Mouse (Mus musculus) midbrain, embryonic 15.5 days (tissue): ENCODE results near the gene Nfix. TPM values are rescaled to one million over a fixed set of nuclear protein-coding genes. Genes with fewer than 3 reads are reported as not detected.

Experiments
- ATAC-seq: fragments of 200-750 bp; cut with Nextera tagmentation; replicated peaks from 2 replicates; pipeline ENCODE4 v1.8.0; 2017; ENCODE audit warnings: moderate TSS enrichment
- H3K27ac ChIP-seq: fragments of 300-500 bp; sonication (generic); 2 replicates; pipeline ENCODE4 v1.5.1; 2015; ENCODE audit warnings: mild to moderate bottlenecking, inconsistent platforms
- H3K27me3 ChIP-seq: fragments of 300-500 bp; sonication (generic); replicated peaks from 2 replicates; pipeline ENCODE4 v1.6.1; 2015; ENCODE audit warnings: inconsistent platforms
- H3K36me3 ChIP-seq: fragments of 300-500 bp; sonication (generic); replicated peaks from 2 replicates; pipeline ENCODE4 v1.6.1; 2015; ENCODE audit warnings: inconsistent platforms
- H3K4me1 ChIP-seq: fragments of 300-500 bp; sonication (generic); 2 replicates; pipeline ENCODE4 v1.6.1; 2015; ENCODE audit warnings: inconsistent platforms
- H3K4me2 ChIP-seq: fragments of 300-500 bp; sonication (generic); 2 replicates; pipeline ENCODE4 v1.6.1; 2015; ENCODE audit warnings: inconsistent platforms, mild to moderate bottlenecking, moderate library complexity
- H3K4me3 ChIP-seq: fragments of 300-500 bp; sonication (generic); 2 replicates; pipeline ENCODE4 v1.5.1; 2015; ENCODE audit warnings: mild to moderate bottlenecking, inconsistent platforms
- H3K9ac ChIP-seq: fragments of 300-500 bp; sonication (generic); 2 replicates; pipeline ENCODE4 v1.6.1; 2015; ENCODE audit warnings: mild to moderate bottlenecking, inconsistent platforms
- H3K9me3 ChIP-seq: fragments of 300-500 bp; sonication (generic); 2 replicates; pipeline ENCODE4 v1.6.1; 2016; ENCODE audit warnings: inconsistent platforms
- WGBS: fragments of 180-500 bp; shearing (Covaris S2); methylation state at CpG from one replicate; pipeline ENCODE4 v1.1.7; 2015; ENCODE audit warnings: mixed read lengths; 5-methylcytosine and 5-hydroxymethylcytosine counted together
- polyA plus RNA-seq: library from polyadenylated mRNA; unstranded; fragments of >200 nt; fragmentation: Nextera tagmentation; extraction: Ambion mirVana; gene quantifications from 2 replicates; pipeline ENCODE4 v1.2.1, GENCODE M21; 2015

The Nfix gene
- polyA plus RNA-seq, 1 experiment from 2014 or later, result 48.6 TPM

GRCm38 (mm10) chr8:84764100-84764499 is 36.0 kb downstream of the Nfix start:
- Histone ChIP-seq H3K9me3 (no peaks in the 10 kb centered on the region), H3K36me3 (no peaks in the 10 kb centered on the region), H3K27ac (no peak overlapping the region), H3K4me2 (no peak overlapping the region), H3K4me3 (no peak overlapping the region), H3K9ac (no peak overlapping the region), H3K27me3 (peaks cover 22% of the 10 kb centered on the region), H3K4me1 (peaks cover 34% of the 10 kb centered on the region)
- no peak for ATAC-seq
- WGBS, result 54% methylated on average over 4 of the region's 4 CpGs

- 37% methylated on average over 2 of the region's 2 CpGs for WGBS
- ATAC-seq, result no peak
- Histone ChIP-seq H3K9ac (no peak overlapping the region), H3K9me3 (no peaks in the 10 kb centered on the region), H3K36me3 (no peaks in the 10 kb centered on the region), H3K27ac (no peak overlapping the region), H3K4me1 (peaks cover 23% of the 10 kb centered on the region), H3K4me3 (no peak overlapping the region), H3K27me3 (peaks cover 2% of the 10 kb centered on the region; the same call in 1 of the 2 replicates), H3K4me2 (no peak overlapping the region)
These were observed 39.2 kb downstream of the Nfix start for GRCm38 (mm10) chr8:84760901-84761300.

- peaks cover 18% of the 10 kb centered on the region for H3K4me1 ChIP-seq
- H3K4me2 ChIP-seq, result no peak overlapping the region
- 39% methylated on average over 7 of the region's 7 CpGs for WGBS
- H3K9me3 ChIP-seq, result no peaks in the 10 kb centered on the region
- H3K36me3 ChIP-seq, result no peaks in the 10 kb centered on the region
- peaks cover 2% of the 10 kb centered on the region; the same call in 1 of the 2 replicates for H3K27me3 ChIP-seq
- no peak overlapping the region for H3K9ac ChIP-seq
- ATAC-seq, result no peak
- H3K27ac ChIP-seq, result no peak overlapping the region
- H3K4me3 ChIP-seq, result no peak overlapping the region
These were observed 39.7 kb downstream of the Nfix start for GRCm38 (mm10) chr8:84760405-84760805.

- Histone ChIP-seq H3K4me1 (peaks cover 12% of the 10 kb centered on the region; the same call in 1 of the 2 replicates), H3K9me3 (no peaks in the 10 kb centered on the region), H3K27ac (no peak overlapping the region), H3K36me3 (no peaks in the 10 kb centered on the region), H3K27me3 (peaks cover 2% of the 10 kb centered on the region; the same call in 1 of the 2 replicates), H3K9ac (no peak overlapping the region), H3K4me2 (no peak overlapping the region), H3K4me3 (no peak overlapping the region)
- WGBS, result 87% methylated on average over 10 of the region's 10 CpGs
- ATAC-seq, result no peak
These were observed 40.4 kb downstream of the Nfix start for GRCm38 (mm10) chr8:84759718-84760117.

- no peak for ATAC-seq
- H3K4me2 ChIP-seq, result no peak overlapping the region
- no peak overlapping the region for H3K9ac ChIP-seq
- H3K27ac ChIP-seq, result no peak overlapping the region
- no peaks in the 10 kb centered on the region for H3K9me3 ChIP-seq
- H3K4me1 ChIP-seq, result peaks cover 12% of the 10 kb centered on the region; the same call in 1 of the 2 replicates
- WGBS, result 67% methylated on average over 7 of the region's 7 CpGs
- peaks cover 2% of the 10 kb centered on the region; the same call in 1 of the 2 replicates for H3K27me3 ChIP-seq
- H3K36me3 ChIP-seq, result no peaks in the 10 kb centered on the region
- H3K4me3 ChIP-seq, result no peak overlapping the region
These were observed 41.0 kb downstream of the Nfix start for GRCm38 (mm10) chr8:84759126-84759525.

- ATAC-seq, result no peak
- peaks cover 12% of the 10 kb centered on the region; the same call in 1 of the 2 replicates for H3K4me1 ChIP-seq
These were observed 41.8 kb downstream of the Nfix start for GRCm38 (mm10) chr8:84758308-84758707.

GRCm38 (mm10) chr8:84757501-84757900 is 42.6 kb downstream of the Nfix start:
- Histone ChIP-seq H3K4me3 (no peak overlapping the region), H3K27ac (no peak overlapping the region), H3K36me3 (no peaks in the 10 kb centered on the region), H3K9me3 (no peaks in the 10 kb centered on the region), H3K4me1 (peaks cover 12% of the 10 kb centered on the region; the same call in 1 of the 2 replicates), H3K9ac (no peak overlapping the region), H3K27me3 (peaks cover 2% of the 10 kb centered on the region), H3K4me2 (no peak overlapping the region)
- WGBS, result 45% methylated on average over 5 of the region's 5 CpGs
- ATAC-seq, result no peak

More at GRCm38 (mm10) chr8:84758308-84758707, 41.8 kb downstream of the Nfix start:
- H3K36me3 ChIP-seq, result no peaks in the 10 kb centered on the region
- WGBS, result 90% methylated on average over 3 of the region's 3 CpGs
- H3K4me2 ChIP-seq, result no peak overlapping the region
- no peak overlapping the region for H3K9ac ChIP-seq
- H3K9me3 ChIP-seq, result no peaks in the 10 kb centered on the region
- peaks cover 2% of the 10 kb centered on the region for H3K27me3 ChIP-seq
- H3K4me3 ChIP-seq, result no peak overlapping the region
- H3K27ac ChIP-seq, result no peak overlapping the region

- no peak overlapping the region for H3K4me2 ChIP-seq
- H3K4me1 ChIP-seq, result peaks cover 10% of the 10 kb centered on the region; the same call in 1 of the 2 replicates
- peaks cover 25% of the 10 kb centered on the region for H3K27me3 ChIP-seq
- H3K4me3 ChIP-seq, result no peak overlapping the region
- H3K36me3 ChIP-seq, result no peaks in the 10 kb centered on the region
- no peaks in the 10 kb centered on the region for H3K9me3 ChIP-seq
- H3K9ac ChIP-seq, result no peak overlapping the region
- ATAC-seq, result no peak
- no peak overlapping the region for H3K27ac ChIP-seq
- WGBS, result 84% methylated on average over 6 of the region's 6 CpGs
These were observed 47.2 kb downstream of the Nfix start for GRCm38 (mm10) chr8:84752734-84753582.

GRCm38 (mm10) chr8:84749519-84749918 is 50.6 kb downstream of the Nfix start:
- Histone ChIP-seq H3K27ac (0 out of 2 replicates have a peak overlapping the region, but pooled peaks have one; percentile 25), H3K36me3 (no peaks in the 10 kb centered on the region), H3K4me1 (peaks cover 31% of the 10 kb centered on the region), H3K4me2 (no peak overlapping the region), H3K4me3 (no peak overlapping the region), H3K27me3 (peaks cover 38% of the 10 kb centered on the region), H3K9me3 (no peaks in the 10 kb centered on the region), H3K9ac (no peak overlapping the region)
- ATAC-seq, result no peak
- 69% methylated on average over 16 of the region's 16 CpGs for WGBS

- Histone ChIP-seq H3K27me3 (peaks cover 63% of the 10 kb centered on the region), H3K4me1 (peaks cover 56% of the 10 kb centered on the region), H3K36me3 (no peaks in the 10 kb centered on the region), H3K4me2 (no peak overlapping the region), H3K9ac (no peak overlapping the region), H3K27ac (peak overlapping the region; percentile 63; the same call in 1 of the 2 replicates), H3K9me3 (no peaks in the 10 kb centered on the region), H3K4me3 (no peak overlapping the region)
- 7% methylated on average over 17 of the region's 17 CpGs for WGBS
- ATAC-seq, result no peak
These were observed 54.9 kb downstream of the Nfix start for GRCm38 (mm10) chr8:84745032-84745925.

- Histone ChIP-seq H3K36me3 (no peaks in the 10 kb centered on the region), H3K9me3 (no peaks in the 10 kb centered on the region), H3K4me1 (peaks cover 63% of the 10 kb centered on the region), H3K27me3 (peaks cover 66% of the 10 kb centered on the region), H3K4me3 (no peak overlapping the region), H3K9ac (no peak overlapping the region), H3K4me2 (no peak overlapping the region), H3K27ac (peak overlapping the region; percentile 64)
- peak; percentile 71 for ATAC-seq
- 6% methylated on average over 17 of the region's 17 CpGs for WGBS
These were observed 56.4 kb downstream of the Nfix start for GRCm38 (mm10) chr8:84743517-84744420.
